Comparison of ENCODE assay signal across 8 mouse cellular contexts in genomic region chr17:52559961-52560720, GRCm38 (mm10). TPM values are rescaled to one million over a fixed set of nuclear protein-coding genes. Genes with fewer than 3 reads are reported as not detected.
DNase-seq lines count a peak whose midpoint lies in the region; ATAC-seq and TF ChIP-seq lines count a peak whose summit lies in the region.

No protein-coding gene starts in this region.

- no peaks in the 10 kb centered on the region for H3K9me3 ChIP-seq in intestine, postnatal 0 days (ENCODE audit: control insufficient read depth)
- H3K9me3 ChIP-seq in limb, embryonic 10.5 days (replicated peaks): no peaks in the 10 kb centered on the region
- no peaks in the 10 kb centered on the region for H3K9me3 ChIP-seq in midbrain, embryonic 16.5 days (replicated peaks; ENCODE audit: control insufficient read depth, low read length, poor library complexity, severe bottlenecking)
- H3K9me3 ChIP-seq in stomach, postnatal 0 days (ENCODE audit: control insufficient read depth, low read length): no peaks in the 10 kb centered on the region

- no peak overlapping the region for H3K9ac ChIP-seq in intestine, postnatal 0 days (ENCODE audit: low read depth, low read length)
- no peak overlapping the region for H3K9ac ChIP-seq in midbrain, embryonic 16.5 days (ENCODE audit: low read depth, low read length)
- H3K9ac ChIP-seq in stomach, postnatal 0 days (ENCODE audit: low read length): no peak overlapping the region

- ATAC-seq in intestine, postnatal 0 days: peak; percentile 43; the same call in 1 of the 2 replicates
- peak; percentile 94 for ATAC-seq in midbrain, embryonic 16.5 days
- peak; percentile 83 for ATAC-seq in stomach, postnatal 0 days (ENCODE audit: low FRiP score, low TSS enrichment)

- no peak overlapping the region for H3K4me3 ChIP-seq in intestine, postnatal 0 days (ENCODE audit: low read depth, low read length)
- H3K4me3 ChIP-seq in limb, embryonic 10.5 days: no peak overlapping the region
- H3K4me3 ChIP-seq in midbrain, embryonic 16.5 days (ENCODE audit: low read depth, low read length): no peak overlapping the region
- H3K4me3 ChIP-seq in stomach, postnatal 0 days (ENCODE audit: low read depth, low read length): no peak overlapping the region

- H3K27ac ChIP-seq in intestine, postnatal 0 days (ENCODE audit: low read depth, low read length): no peak overlapping the region
- H3K27ac ChIP-seq in limb, embryonic 10.5 days: no peak overlapping the region
- no peak overlapping the region for H3K27ac ChIP-seq in midbrain, embryonic 16.5 days (ENCODE audit: low read length)
- H3K27ac ChIP-seq in stomach, postnatal 0 days (replicated peaks): no peak overlapping the region

- TF ChIP-seq CTCF in intestine, postnatal 0 days (IDR thresholded peaks at IDR 0.05; ENCODE audit: low read depth): peak; percentile 91
- TF ChIP-seq CTCF in stomach, postnatal 0 days (IDR thresholded peaks at IDR 0.05; ENCODE audit: low read depth): peak; percentile 96

- TF ChIP-seq EP300 in stomach, postnatal 0 days (optimal IDR thresholded peaks at IDR 0.05): no peak

- 21% methylated on average over 13 of the region's 13 CpGs for WGBS in intestine, postnatal 0 days
- 40% methylated on average over 13 of the region's 13 CpGs for WGBS in limb, embryonic 10.5 days
- WGBS in midbrain, embryonic 16.5 days: 27% methylated on average over 13 of the region's 13 CpGs
- 17% methylated on average over 13 of the region's 13 CpGs for WGBS in stomach, postnatal 0 days

- no peak overlapping the region for H3K4me2 ChIP-seq in intestine, postnatal 0 days (replicated peaks; ENCODE audit: low read depth)
- peak overlapping the region; percentile 42; the same call in 1 of the 2 replicates for H3K4me2 ChIP-seq in midbrain, embryonic 16.5 days (ENCODE audit: low read length)
- H3K4me2 ChIP-seq in stomach, postnatal 0 days (replicated peaks; ENCODE audit: low read depth): peak overlapping the region; percentile 6; the same call in 1 of the 2 replicates

- no peaks in the 10 kb centered on the region for H3K4me1 ChIP-seq in intestine, postnatal 0 days (replicated peaks; ENCODE audit: control insufficient read depth, insufficient read depth, low read length)
- no peaks in the 10 kb centered on the region for H3K4me1 ChIP-seq in limb, embryonic 10.5 days
- H3K4me1 ChIP-seq in midbrain, embryonic 16.5 days (ENCODE audit: control insufficient read depth, insufficient read depth, low read length): no peaks in the 10 kb centered on the region
- H3K4me1 ChIP-seq in stomach, postnatal 0 days (replicated peaks; ENCODE audit: control insufficient read depth, insufficient read depth): no peaks in the 10 kb centered on the region

- no peaks in the 10 kb centered on the region for H3K36me3 ChIP-seq in intestine, postnatal 0 days (ENCODE audit: control insufficient read depth, insufficient read depth)
- H3K36me3 ChIP-seq in limb, embryonic 10.5 days: no peaks in the 10 kb centered on the region
- H3K36me3 ChIP-seq in midbrain, embryonic 16.5 days (ENCODE audit: control insufficient read depth, insufficient read depth, low read length): no peaks in the 10 kb centered on the region
- no peaks in the 10 kb centered on the region for H3K36me3 ChIP-seq in stomach, postnatal 0 days (ENCODE audit: control insufficient read depth, insufficient read depth, low read length)

- no peaks in the 10 kb centered on the region for H3K27me3 ChIP-seq in intestine, postnatal 0 days (replicated peaks; ENCODE audit: control insufficient read depth, insufficient read depth, low read length)
- no peaks in the 10 kb centered on the region for H3K27me3 ChIP-seq in limb, embryonic 10.5 days (ENCODE audit: low read depth, poor library complexity, severe bottlenecking)
- no peaks in the 10 kb centered on the region for H3K27me3 ChIP-seq in midbrain, embryonic 16.5 days (ENCODE audit: control insufficient read depth, insufficient read depth, low read depth, low read length)
- H3K27me3 ChIP-seq in stomach, postnatal 0 days (ENCODE audit: control insufficient read depth, insufficient read depth, low read length): no peaks in the 10 kb centered on the region

- DNase-seq in urinary bladder, postnatal 25 days (ENCODE audit: low spot score): peak; percentile 16
- no peak for DNase-seq in urinary bladder, adult 2 months (ENCODE audit: low spot score)
- peak; percentile 49 for DNase-seq in cerebellum, adult 9-10 months
- peak; percentile 23 to 43 for DNase-seq in frontal cortex, postnatal 10 days (ENCODE audit: low spot score in 2 of 2)
- DNase-seq in limb, embryonic 10.5 days (ENCODE audit: low spot score): peak; percentile 47
- DNase-seq in stomach, postnatal 0 days (ENCODE audit: low spot score): peak; percentile 45

RNA-seq across cellular contexts. Expression of gene Kcnh8, which starts 42.4 kb away (rescaled TPM):
- polyA plus RNA-seq in urinary bladder, adult 2 months (2012; rRNA removed): 0.15 and 0.22 TPM in 2 replicates
- polyA plus RNA-seq in intestine, postnatal 0 days (2015; fragmentation: Nextera tagmentation; extraction: Ambion mirVana): 0.16 and 0.20 TPM in 2 replicates
- polyA plus RNA-seq in limb, embryonic 10.5 days (2016; fragmentation: Nextera tagmentation; extraction: Ambion mirVana): 0.04 TPM in 1 of 2 replicates, not detected in the other
- 4.7 and 6.6 TPM in 2 replicates for polyA plus RNA-seq in midbrain, embryonic 16.5 days (2015; fragmentation: Nextera tagmentation; extraction: Ambion mirVana)
- polyA plus RNA-seq in stomach, postnatal 0 days (2015; fragmentation: Nextera tagmentation; extraction: Ambion mirVana): 0.18 and 0.28 TPM in 2 replicates

Comparison
In these comparisons a context has a peak if more than half of its experiments do, and no peak if none do; other contexts are left out.
1. ATAC-seq: peak in every context shown above with its lines; median percentile 94 in midbrain, embryonic 16.5 days; 83 in stomach, postnatal 0 days; 43 in intestine, postnatal 0 days.